Mouse (Mus musculus) hematopoietic stem cell, adult 5-6 weeks (primary cell): ENCODE data around the gene Lrfn2. TPM values are rescaled to one million over a fixed set of nuclear protein-coding genes. Genes with fewer than 3 reads are reported as not detected.

Source experiments
- ATAC-seq, 2 experiments: fragments of 125-278 bp in 1 of 2; replicated peaks in 1 of 2; 2 replicates each; pipeline ENCODE4 v1.8.0; 2016 to 2017; ENCODE audit warnings: inconsistent platforms in 2 of 2, mild to moderate bottlenecking in 2 of 2, moderate number of reproducible peaks in 2 of 2, low read depth in 1 of 2, moderate TSS enrichment in 1 of 2; ENCODE audit not compliant: low FRiP score in 2 of 2, poor library complexity in 2 of 2, severe bottlenecking in 2 of 2, insufficient read depth in 1 of 2, low TSS enrichment in 1 of 2
- total RNA-seq: library from RNA; stranded (forward); fragments of 172-1452, 232-1000 nt; gene quantifications from 2 replicates; pipeline ENCODE4 v1.2.3, GENCODE M21; 2017

The Lrfn2 gene
- total RNA-seq, 1 experiment from 2014 or later = not detected

GRCm38 (mm10) chr17:49065050-49065449 is 132.9 kb downstream of the Lrfn2 start:
- ATAC-seq = no peak

GRCm38 (mm10) chr17:49066748-49067147 is 134.6 kb downstream of the Lrfn2 start:
- peak in 1 of 2 experiments; percentile 25; a peak in 1 of 4 replicates for ATAC-seq

GRCm38 (mm10) chr17:49078168-49078567 is 146.0 kb downstream of the Lrfn2 start:
- no peak for ATAC-seq

GRCm38 (mm10) chr17:49079647-49080046 is 147.5 kb downstream of the Lrfn2 start:
- ATAC-seq = peak; percentile 73 to 86

- ATAC-seq = no peak
Measured at GRCm38 (mm10) chr17:49083594-49084380, 151.6 kb downstream of the Lrfn2 start.

- ATAC-seq = no peak
Measured at GRCm38 (mm10) chr17:49085111-49085510, 152.9 kb downstream of the Lrfn2 start.

- no peak for ATAC-seq
Measured at GRCm38 (mm10) chr17:49096781-49097544, 164.8 kb downstream of the Lrfn2 start.

- no peak for ATAC-seq
Measured at GRCm38 (mm10) chr17:49111399-49111798, 179.2 kb downstream of the Lrfn2 start.

GRCm38 (mm10) chr17:49111911-49112310 is 179.7 kb downstream of the Lrfn2 start:
- no peak for ATAC-seq

- no peak for ATAC-seq
Measured at GRCm38 (mm10) chr17:49113336-49113735, 181.2 kb downstream of the Lrfn2 start.

GRCm38 (mm10) chr17:49124166-49124565 is 192.0 kb downstream of the Lrfn2 start:
- ATAC-seq = no peak

- no peak for ATAC-seq
Measured at GRCm38 (mm10) chr17:49124642-49125041, 192.5 kb downstream of the Lrfn2 start.
